Mouse (Mus musculus) G1E (cell line): ENCODE results near the gene Creb3l2.

Experiments
- CTCF ChIP-seq: IDR thresholded peaks from 2 replicates; pipeline ENCODE4 v1.5.1; 2012; ENCODE audit warnings: low read depth, low read length, inconsistent platforms, mixed read lengths
- POLR2AphosphoS5 ChIP-seq: IDR thresholded peaks from 2 replicates; pipeline ENCODE4 v1.6.1; 2012; ENCODE audit warnings: low read depth, low read length, inconsistent platforms; ENCODE audit not compliant: insufficient replicate concordance

GRCm38 (mm10) chr6:37393263-37393662 lies 48.7 kb downstream of the Creb3l2 start:
- TF ChIP-seq POLR2AphosphoS5, result no peak
- TF ChIP-seq CTCF, result no peak
